Mouse (Mus musculus) hindbrain, embryonic 10.5 days (tissue): ENCODE results near the gene Tfam. TPM values are rescaled to one million over a fixed set of nuclear protein-coding genes. Genes with fewer than 3 reads are reported as not detected.
A peak's percentile ranks its signal among the peaks of the same experiment; 100 is the strongest.

Experiments used
- DNase-seq: peaks from one replicate; pipeline ENCODE4 v3.0.0-alpha.2; 2017; ENCODE audit warnings: low spot score
- H3K27ac ChIP-seq: fragments of 300-500 bp; sonication (generic); 2 replicates; pipeline ENCODE4 v1.5.1; 2016; ENCODE audit warnings: mild to moderate bottlenecking, moderate library complexity
- H3K27me3 ChIP-seq: fragments of 300-500 bp; sonication (generic); 2 replicates; pipeline ENCODE4 v1.6.1; 2016; ENCODE audit warnings: mild to moderate bottlenecking; ENCODE audit not compliant: poor library complexity, insufficient read depth, severe bottlenecking
- H3K36me3 ChIP-seq: fragments of 300-500 bp; sonication (generic); 2 replicates; pipeline ENCODE4 v1.6.1; 2016; ENCODE audit warnings: mild to moderate bottlenecking, moderate library complexity
- H3K4me1 ChIP-seq: fragments of 300-500 bp; sonication (generic); replicated peaks from 2 replicates; pipeline ENCODE4 v1.6.1; 2016; ENCODE audit warnings: mild to moderate bottlenecking
- H3K4me3 ChIP-seq: fragments of 300-500 bp; sonication (generic); 2 replicates; pipeline ENCODE4 v1.5.1; 2016; ENCODE audit warnings: mild to moderate bottlenecking, moderate library complexity
- H3K9me3 ChIP-seq: fragments of 300-500 bp; sonication (generic); 2 replicates; pipeline ENCODE4 v1.6.1; 2016; ENCODE audit warnings: mild to moderate bottlenecking, moderate library complexity
- WGBS: fragments of 180-500 bp; shearing (Covaris S2); methylation state at CpG from one replicate; pipeline ENCODE4 v1.1.7; 2016; 5-methylcytosine and 5-hydroxymethylcytosine counted together
- polyA plus RNA-seq: library from polyadenylated mRNA; unstranded; fragments of >200 nt; fragmentation: Nextera tagmentation; extraction: Ambion mirVana; gene quantifications from 2 replicates; pipeline ENCODE4 v1.2.1, GENCODE M21; 2016

Gene Tfam
- polyA plus RNA-seq = 66.9 and 78.3 TPM in 2 replicates

DNA sequence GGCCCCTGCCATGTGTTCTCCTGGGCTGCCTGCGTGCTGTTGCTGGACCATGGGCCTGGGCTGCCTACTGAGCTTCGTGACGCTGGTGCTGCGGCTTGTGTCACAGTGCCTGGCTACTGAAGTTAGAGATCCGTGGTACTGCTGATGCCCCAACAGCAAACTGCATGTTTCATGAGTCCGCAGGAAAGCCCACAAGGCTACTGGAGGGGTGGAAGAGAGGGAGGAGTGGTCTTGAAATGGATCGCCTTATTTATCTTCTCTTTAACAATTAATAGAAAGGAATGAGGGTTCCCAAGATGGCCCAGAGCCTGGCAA is at the start of gene Tfam:
Gene Tfam (minus strand): TSS at position 41 of the 315 bp plus-strand sequence.
- WGBS = 5% methylated on average over 7 of the region's 7 CpGs
- Histone ChIP-seq H3K9me3 (no peaks in the 10 kb centered on the region), H3K27ac (peak within 1 kb of the TSS; percentile 93), H3K4me3 (peak within 1 kb of the TSS; percentile 93), H3K36me3 (peaks cover 22% of the 10 kb centered on the region), H3K27me3 (no peaks in the 10 kb centered on the region), H3K4me1 (peaks cover 21% of the 10 kb centered on the region)
- DNase-seq = no peak

DNA sequence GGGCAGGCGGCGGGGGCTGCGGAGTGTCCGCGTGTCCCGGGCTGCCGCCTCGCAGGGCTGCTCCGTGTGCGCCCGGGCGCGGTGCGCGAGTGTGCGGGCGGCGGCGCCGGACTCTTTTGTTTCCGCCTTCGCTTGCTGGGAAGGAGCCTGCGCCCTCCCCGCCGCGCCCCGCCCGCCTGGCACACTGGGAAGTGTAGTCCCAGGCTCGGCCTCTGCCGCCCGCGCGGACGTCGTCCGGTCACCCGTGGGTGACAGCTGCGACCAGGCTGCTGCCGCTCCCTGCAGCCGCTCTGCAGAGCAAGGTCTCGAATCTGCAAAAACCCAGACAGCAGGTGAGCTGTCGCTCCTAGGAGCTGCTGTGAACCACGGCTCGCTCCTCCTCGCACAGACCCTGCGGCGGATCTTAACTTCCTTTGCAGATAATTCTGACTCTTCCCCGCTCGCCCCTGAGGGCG is 47.1 kb upstream of the Tfam start, which contains the start of gene Ube2d1:
Gene Ube2d1 (minus strand): TSS at position 137 of the 455 bp plus-strand sequence.
- H3K27ac ChIP-seq = peak within 1 kb of the TSS; percentile 98
- peaks cover 34% of the 10 kb centered on the region for H3K4me1 ChIP-seq
- 0% methylated on average over 50 of the region's 50 CpGs for WGBS
- peak within 1 kb of the TSS; percentile 96 for H3K4me3 ChIP-seq
- H3K9me3 ChIP-seq = no peaks in the 10 kb centered on the region
- H3K36me3 ChIP-seq = peaks cover 7% of the 10 kb centered on the region; the same call in 1 of the 2 replicates
- peak; percentile 88 for DNase-seq
- H3K27me3 ChIP-seq = peaks cover 7% of the 10 kb centered on the region

DNA sequence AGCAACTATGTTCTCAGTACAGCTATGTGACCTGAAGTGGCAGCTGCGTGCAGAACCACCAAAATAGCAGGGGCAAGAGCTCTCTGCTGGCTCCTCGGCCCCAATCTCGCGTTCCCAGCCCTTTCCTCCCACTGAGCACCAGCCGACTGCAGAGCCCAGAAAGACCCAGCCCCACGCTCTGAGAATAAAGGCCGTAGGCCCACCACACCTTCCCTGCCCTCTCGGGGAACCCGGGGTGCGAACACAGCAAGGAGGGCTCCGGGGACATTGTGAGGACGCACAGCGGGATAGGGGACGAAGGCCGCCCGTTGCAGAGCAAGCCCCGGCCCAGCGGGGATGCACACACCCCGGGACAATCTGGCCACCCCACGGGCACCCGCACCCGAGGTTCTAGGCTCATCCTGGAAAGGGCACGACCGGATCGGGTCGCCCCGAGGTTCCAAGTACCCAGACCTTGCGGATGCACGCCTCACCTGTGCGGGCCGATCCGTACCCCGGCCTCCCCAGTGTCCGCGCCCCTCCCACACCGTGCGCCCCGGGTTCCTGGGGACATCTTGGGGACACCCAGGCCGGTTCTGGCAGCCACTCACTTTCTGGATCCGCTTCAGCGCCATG is 46.5 kb upstream of the Tfam start:
- WGBS = under 1% methylated on average over 41 of the region's 41 CpGs
- Histone ChIP-seq H3K4me1 (peaks cover 34% of the 10 kb centered on the region), H3K9me3 (no peaks in the 10 kb centered on the region), H3K36me3 (peaks cover 7% of the 10 kb centered on the region; the same call in 1 of the 2 replicates), H3K27ac (peak overlapping the region; percentile 98), H3K27me3 (peaks cover 7% of the 10 kb centered on the region), H3K4me3 (peak overlapping the region; percentile 96)
- peak; percentile 65 for DNase-seq

DNA sequence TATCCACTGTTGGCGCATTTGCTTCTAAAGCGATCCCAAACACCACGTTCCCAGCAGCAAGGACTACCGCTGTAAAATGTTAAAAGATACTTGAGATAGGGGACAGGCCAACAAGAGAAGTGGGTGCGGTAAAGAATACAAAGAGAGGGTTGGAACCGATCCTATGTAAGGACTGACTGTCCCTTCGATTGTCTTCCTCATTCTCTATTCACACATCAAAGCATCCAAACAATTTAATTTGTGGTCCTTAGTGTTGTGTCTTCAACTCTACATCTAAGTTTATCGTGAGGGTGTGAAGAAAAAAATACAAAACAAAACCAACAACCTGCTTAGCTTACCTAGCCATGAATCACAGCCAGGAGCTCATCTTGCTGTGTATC is 46.0 kb upstream of the Tfam start:
- DNase-seq = no peak
- Histone ChIP-seq H3K36me3 (peaks cover 7% of the 10 kb centered on the region; the same call in 1 of the 2 replicates), H3K27ac (peak overlapping the region; percentile 98), H3K4me1 (peaks cover 34% of the 10 kb centered on the region), H3K9me3 (no peaks in the 10 kb centered on the region), H3K4me3 (peak overlapping the region; percentile 96), H3K27me3 (peaks cover 7% of the 10 kb centered on the region)
- WGBS = 18% methylated on average over 8 of the region's 8 CpGs

DNA sequence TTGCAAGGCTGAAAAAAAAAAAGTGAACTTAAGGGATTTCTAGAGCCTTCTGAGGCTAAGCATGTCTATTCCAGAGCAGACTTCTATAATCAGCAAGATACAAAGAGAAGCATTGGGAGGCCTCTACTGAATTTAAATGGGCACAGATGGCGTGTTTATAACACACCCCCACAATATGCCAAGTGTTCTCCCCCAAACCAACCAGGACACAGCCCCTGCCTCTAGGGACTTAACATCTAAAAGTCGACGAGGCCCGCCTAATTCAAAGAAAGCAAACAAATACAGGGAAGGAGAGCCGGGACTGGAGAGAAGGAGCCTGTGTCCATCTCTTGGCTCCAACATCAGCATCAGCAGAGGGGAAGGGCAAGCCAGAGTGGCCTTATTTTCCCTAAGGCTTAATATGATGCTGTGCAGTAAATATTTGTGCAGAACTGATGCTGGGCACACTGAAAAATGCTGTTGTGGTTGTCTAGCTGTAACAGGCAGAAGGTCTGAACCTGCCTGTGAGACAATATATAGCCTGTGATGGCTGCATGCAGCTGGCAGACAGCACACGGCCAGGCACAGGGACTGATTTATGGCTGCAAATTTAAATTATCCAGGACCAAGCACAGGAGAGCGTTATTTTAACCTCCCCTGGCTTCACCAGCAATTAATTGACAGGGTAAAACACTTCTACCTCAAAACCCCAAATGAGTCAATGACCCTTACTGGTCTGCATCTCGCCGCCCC is 35.1 kb upstream of the Tfam start:
- DNase-seq = no peak
- no peak overlapping the region for H3K27ac ChIP-seq
- WGBS = 65% methylated on average over 9 of the region's 9 CpGs
- peaks cover 19% of the 10 kb centered on the region for H3K36me3 ChIP-seq
- H3K4me3 ChIP-seq = no peak overlapping the region
- peaks cover 14% of the 10 kb centered on the region; the same call in 1 of the 2 replicates for H3K4me1 ChIP-seq
- H3K27me3 ChIP-seq = no peaks in the 10 kb centered on the region
- H3K9me3 ChIP-seq = no peaks in the 10 kb centered on the region

DNA sequence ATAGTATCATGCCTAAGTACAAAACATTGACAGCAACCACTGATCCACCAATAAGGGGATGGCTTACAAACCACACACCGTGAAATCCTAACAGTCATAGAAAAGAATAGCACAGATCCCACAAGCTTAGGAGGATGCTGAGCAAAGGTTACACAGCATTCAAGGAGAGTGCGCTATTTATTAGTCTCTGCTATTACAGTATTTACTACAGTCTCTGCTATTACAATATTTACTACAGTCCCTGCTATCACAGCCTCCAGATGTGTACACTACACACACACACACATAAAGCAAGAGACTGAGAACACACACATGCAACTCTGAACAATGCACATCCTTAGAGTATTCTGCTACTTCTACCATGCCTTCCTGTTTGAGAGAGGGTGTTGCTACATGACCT is 29.9 kb upstream of the Tfam start:
- DNase-seq = no peak
- Histone ChIP-seq H3K4me1 (peaks cover 16% of the 10 kb centered on the region; the same call in 1 of the 2 replicates), H3K36me3 (0 out of 2 replicates have a peak, but pooled peaks cover 3% of the 10 kb centered on the region), H3K27ac (no peak overlapping the region), H3K9me3 (no peaks in the 10 kb centered on the region), H3K27me3 (no peaks in the 10 kb centered on the region), H3K4me3 (no peak overlapping the region)
- 89% methylated on average over 2 of the region's 2 CpGs for WGBS

DNA sequence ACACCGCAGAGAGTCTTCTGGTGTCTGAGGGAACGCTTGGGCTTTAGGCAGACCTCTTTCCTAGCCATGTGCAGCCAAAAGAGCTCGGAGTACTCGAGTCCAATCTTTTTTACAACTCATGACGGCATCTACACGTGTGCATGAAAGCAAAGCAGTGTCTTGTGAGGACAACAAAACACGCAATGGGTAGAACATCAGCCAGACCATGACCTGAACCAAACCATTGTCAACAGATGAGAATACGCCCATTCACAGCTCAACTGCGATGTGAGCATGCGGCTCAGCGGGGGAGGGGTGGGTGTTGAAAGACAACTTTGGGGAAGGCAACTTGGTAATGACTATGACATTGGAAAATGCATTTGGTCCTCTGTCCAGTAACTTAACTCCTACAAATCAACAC is 29.4 kb upstream of the Tfam start:
- 0 out of 2 replicates have a peak, but pooled peaks cover 11% of the 10 kb centered on the region for H3K4me1 ChIP-seq
- no peak overlapping the region for H3K27ac ChIP-seq
- no peak for DNase-seq
- H3K9me3 ChIP-seq = no peaks in the 10 kb centered on the region
- H3K27me3 ChIP-seq = no peaks in the 10 kb centered on the region
- 0 out of 2 replicates have a peak, but pooled peaks cover 8% of the 10 kb centered on the region for H3K36me3 ChIP-seq
- H3K4me3 ChIP-seq = no peak overlapping the region
- 86% methylated on average over 11 of the region's 11 CpGs for WGBS

DNA sequence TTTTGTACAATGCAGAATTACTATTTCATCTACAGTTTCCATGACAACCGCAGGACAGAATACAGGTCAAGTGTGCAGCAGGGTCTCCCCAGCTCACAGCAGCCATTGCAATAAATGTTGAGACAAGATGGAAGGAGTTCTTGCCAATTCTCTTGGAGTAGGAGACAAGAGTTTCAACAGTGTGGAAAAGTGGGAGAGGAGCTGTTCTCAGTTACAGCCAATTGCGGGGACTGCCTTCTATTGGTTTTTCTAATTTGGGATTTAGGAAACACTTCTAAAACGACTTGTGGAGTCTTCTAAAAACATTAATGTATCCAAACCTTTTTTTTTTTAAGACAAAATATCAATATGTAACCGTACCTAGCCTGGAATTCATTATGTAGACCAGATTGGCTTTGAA is 27.0 kb upstream of the Tfam start:
- 87% methylated on average over 4 of the region's 4 CpGs for WGBS
- H3K4me1 ChIP-seq = 0 out of 2 replicates have a peak, but pooled peaks cover 9% of the 10 kb centered on the region

DNA sequence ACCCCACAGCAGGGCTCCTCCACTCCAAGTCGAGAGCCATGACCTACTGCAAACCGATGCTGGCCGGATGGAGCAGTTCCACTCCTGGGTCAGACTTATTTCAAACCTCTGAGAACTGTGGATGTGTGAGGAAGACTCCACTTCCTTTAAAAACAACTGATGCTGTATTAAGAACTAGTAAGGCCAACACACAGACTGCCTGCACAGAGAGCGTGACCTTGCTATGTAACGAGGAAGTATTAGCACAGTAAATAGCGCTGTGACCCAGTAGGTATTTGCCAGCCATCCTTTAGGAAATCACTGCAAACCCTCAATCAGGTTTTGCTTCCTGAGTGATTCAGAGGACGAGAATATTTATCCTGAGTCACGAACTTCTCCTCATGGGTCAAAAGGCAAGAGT is 23.6 kb upstream of the Tfam start:
- DNase-seq = no peak
- Histone ChIP-seq H3K27me3 (no peaks in the 10 kb centered on the region), H3K9me3 (no peaks in the 10 kb centered on the region), H3K27ac (no peak overlapping the region), H3K4me3 (no peak overlapping the region), H3K4me1 (no peaks in the 10 kb centered on the region), H3K36me3 (peaks cover 63% of the 10 kb centered on the region)
- 86% methylated on average over 8 of the region's 8 CpGs for WGBS

More for the DNA sequence above, 27.0 kb upstream of the Tfam start:
- no peaks in the 10 kb centered on the region for H3K27me3 ChIP-seq
- H3K27ac ChIP-seq = no peak overlapping the region
- peaks cover 32% of the 10 kb centered on the region for H3K36me3 ChIP-seq
- no peak for DNase-seq
- H3K9me3 ChIP-seq = no peaks in the 10 kb centered on the region
- H3K4me3 ChIP-seq = no peak overlapping the region

DNA sequence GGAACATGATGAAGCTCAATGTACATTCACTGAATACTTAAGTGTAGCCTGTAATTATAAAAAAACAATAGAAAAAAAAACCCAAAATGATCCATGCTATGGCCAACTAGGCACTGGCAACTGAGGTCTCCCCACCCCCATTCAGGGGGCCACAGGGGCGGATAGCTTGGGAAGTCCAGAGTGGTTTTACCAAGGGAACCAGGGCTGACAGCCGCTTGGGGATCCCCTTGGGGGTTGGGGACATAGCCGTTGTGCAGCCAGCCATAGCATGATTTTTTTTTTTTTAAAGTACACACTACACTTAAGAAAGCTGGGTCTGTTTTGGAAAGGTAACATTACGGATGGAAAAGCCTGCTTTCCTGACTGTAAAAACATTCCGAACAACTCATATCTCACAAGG is 20.9 kb upstream of the Tfam start:
- 78% methylated on average over 5 of the region's 5 CpGs for WGBS
- Histone ChIP-seq H3K27ac (no peak overlapping the region), H3K4me1 (no peaks in the 10 kb centered on the region), H3K27me3 (no peaks in the 10 kb centered on the region), H3K9me3 (no peaks in the 10 kb centered on the region), H3K36me3 (peaks cover 88% of the 10 kb centered on the region), H3K4me3 (no peak overlapping the region)
- DNase-seq = no peak

DNA sequence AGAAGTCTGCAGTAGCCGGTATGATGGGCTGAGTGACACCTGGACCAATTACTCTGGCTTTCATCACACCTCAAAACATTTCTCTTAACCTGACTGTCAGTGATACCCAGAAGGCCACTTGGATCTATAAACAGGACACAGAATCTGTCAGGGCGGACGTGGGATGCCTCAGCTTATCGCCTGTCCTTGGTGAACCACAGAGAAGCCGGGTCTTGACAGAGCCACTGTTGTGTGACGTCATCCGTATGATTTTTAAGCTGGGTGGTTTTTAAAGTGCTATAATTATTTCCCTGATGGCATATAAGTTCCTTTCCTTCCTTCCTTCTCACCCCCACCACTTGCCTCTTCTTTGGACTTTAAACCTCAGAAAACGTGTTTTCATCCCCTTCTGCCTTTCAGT is 20.4 kb upstream of the Tfam start:
- DNase-seq = no peak
- Histone ChIP-seq H3K36me3 (peaks cover 88% of the 10 kb centered on the region), H3K4me3 (no peak overlapping the region), H3K9me3 (no peaks in the 10 kb centered on the region), H3K27ac (no peak overlapping the region), H3K27me3 (no peaks in the 10 kb centered on the region), H3K4me1 (no peaks in the 10 kb centered on the region)
- WGBS = 91% methylated on average over 8 of the region's 8 CpGs

DNA sequence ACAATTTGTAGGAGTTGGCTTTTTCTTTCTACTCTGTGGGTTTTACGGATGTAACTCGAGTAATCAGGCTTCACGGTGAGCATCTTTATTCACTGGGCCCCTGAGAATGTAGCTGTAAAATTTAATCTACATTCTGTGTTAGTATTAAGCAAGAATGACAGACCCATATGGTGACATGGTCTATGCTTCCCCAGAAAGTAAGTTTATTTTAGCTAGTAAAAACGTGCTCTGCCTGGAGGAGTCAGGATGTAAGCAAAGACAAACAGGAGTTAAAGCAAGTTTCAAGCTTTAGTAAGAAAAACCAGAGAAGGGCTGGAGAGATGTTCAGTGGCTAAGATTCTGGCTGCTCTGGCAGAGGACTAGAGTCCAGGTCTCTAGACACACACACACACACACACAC is 15.1 kb upstream of the Tfam start:
- Histone ChIP-seq H3K9me3 (no peaks in the 10 kb centered on the region), H3K4me3 (no peak overlapping the region), H3K36me3 (peaks cover 39% of the 10 kb centered on the region), H3K27me3 (no peaks in the 10 kb centered on the region), H3K4me1 (no peaks in the 10 kb centered on the region), H3K27ac (no peak overlapping the region)
- no peak for DNase-seq
- WGBS = 83% methylated on average over 4 of the region's 4 CpGs

DNA sequence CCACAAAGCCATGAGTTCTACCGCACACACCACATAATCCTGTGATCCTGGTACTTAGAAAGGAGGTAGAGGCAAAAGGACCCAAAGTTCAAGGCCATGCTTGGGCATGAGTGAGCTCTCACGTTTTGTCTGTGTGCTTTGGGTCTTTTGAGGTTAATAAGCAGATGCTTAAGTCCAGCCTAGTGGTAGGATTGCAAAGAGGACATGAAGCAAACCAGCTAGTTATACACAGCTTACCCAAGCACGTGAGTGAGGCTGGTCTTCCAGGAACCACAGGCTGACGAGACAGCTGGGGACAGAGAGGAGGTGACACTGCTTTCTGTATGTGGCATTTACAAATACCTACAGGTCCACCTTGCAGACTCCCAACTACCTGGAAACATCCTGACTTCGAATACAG is 14.3 kb upstream of the Tfam start:
- no peak for DNase-seq
- Histone ChIP-seq H3K36me3 (peaks cover 32% of the 10 kb centered on the region), H3K4me3 (no peak overlapping the region), H3K4me1 (no peaks in the 10 kb centered on the region), H3K9me3 (no peaks in the 10 kb centered on the region), H3K27me3 (no peaks in the 10 kb centered on the region), H3K27ac (no peak overlapping the region)
- 83% methylated on average over 5 of the region's 5 CpGs for WGBS
